Mouse (Mus musculus) CD4-positive, CD25-positive, alpha-beta regulatory T cell, adult 2 months (primary cell): ENCODE measurements around the gene Nubp1.
A peak's percentile ranks its signal among the peaks of the same experiment; 100 is the strongest.

Source experiments
- DNase-seq: peaks from one replicate; pipeline ENCODE4 v3.0.0-alpha.2; 2012; ENCODE audit warnings: low read depth, low spot score

Nubp1 gene

DNA sequence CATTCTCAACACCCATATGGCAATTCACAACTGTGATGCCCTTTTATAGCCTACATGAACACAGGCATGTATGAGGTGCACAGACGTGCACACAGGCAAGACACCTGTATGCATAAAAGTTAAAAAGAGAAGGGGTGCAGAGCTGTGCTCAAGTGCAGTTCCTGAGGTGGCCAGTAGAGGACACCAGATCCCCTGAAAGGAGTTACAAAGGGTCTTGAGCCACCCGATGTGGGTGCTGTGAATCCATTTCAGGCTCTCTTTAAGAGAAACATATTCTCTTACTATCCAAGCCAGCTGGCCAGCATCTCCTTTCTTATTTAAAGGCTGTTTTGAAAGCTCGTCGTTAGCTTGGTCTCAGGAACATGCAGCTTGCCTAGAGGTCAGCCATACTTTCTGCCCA is 5.1 kb downstream of the Nubp1 start:
- peak; percentile 51 for DNase-seq

DNA sequence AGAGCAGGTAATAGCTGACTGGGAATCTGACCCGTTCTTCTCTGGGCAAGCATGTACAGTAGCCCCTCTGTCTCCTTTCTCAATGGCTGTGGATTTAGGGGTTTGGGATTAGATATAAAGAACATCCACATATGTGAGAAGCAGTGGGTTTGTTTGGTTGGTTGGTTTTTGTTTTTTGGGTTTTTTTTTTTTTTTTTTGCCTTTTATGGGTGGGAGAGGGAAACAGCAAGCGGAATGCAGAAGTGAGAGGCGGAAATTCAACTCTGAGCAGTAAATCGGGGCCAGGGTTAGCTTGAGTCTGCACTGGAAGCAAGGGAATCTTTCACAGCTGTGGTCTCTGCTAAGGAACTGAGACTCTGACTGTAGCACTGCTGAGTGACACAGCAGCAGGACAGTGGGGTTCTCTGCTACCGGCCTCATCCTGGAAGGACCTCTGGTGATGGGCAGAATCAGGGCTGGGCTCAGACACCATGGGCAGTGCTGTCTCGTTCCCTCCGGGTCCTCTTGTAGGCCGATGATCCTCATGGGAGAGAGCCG is 6.0 kb downstream of the Nubp1 start:
- DNase-seq = no peak

DNA sequence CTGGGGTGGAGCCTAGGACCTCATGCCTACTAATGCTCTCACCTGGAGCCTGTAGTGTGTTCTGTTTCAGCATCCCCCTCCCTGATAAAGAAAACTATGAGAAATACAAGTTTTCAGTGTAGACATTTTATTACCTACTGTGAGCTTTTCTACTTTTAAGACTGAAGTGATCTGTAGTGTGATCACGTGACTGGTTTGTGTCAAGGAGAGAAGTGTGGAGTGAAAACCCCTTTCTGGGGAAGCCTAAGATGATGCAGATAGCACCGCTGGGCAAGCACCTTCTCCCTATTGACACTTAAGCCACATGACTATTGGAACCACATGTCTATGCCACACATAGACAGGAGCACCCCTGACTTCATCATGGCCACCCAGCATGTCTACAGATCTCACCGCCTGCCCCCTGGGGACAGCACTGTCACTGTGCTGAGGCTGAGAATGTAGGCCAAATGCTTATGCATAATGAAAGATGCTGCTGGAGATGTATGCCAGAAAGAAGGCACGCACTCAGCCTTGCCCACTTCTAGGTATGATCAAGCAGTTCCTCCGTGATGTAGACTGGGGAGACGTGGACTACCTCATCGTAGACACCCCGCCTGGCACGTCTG is 8.8 kb downstream of the Nubp1 start:
- DNase-seq = no peak

DNA sequence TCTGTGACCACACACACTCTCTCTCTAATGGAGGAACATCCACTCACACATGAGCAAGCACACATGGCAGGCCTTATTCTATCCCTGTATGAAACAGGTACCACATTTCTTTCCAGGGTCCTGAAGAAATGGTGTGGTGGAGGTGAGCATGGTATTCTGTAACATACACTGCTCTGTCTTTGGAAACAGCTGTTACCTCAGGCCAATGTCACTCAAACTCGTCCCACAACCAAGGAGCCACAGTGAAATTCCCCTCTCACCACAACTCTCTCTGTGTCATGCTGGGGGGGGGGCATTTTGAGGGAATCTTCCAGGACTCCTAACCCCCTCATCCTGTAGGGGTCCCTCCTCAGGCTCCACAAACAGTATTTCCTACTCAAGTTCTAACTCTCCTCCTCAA is 20.2 kb downstream of the Nubp1 start:
- DNase-seq = no peak

DNA sequence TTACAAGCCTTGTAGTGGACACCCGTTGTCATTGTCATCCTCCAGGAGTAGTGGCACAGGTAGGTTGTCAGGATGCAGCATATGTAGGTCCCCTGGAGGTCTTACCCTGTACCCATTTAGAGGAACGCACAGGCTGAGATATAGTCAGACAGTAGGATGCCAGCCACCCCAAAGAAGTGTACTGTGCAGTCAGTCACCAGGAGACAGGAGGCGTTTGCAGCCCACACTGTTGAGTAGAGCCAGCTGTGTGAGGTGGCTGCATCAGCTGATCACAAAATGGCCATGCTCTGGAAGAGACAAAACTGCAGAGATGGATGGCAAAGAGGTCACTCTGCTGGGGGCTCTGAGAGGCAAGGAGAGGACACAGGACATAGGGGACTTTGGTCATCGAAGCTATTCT is 20.6 kb downstream of the Nubp1 start:
- DNase-seq = no peak

DNA sequence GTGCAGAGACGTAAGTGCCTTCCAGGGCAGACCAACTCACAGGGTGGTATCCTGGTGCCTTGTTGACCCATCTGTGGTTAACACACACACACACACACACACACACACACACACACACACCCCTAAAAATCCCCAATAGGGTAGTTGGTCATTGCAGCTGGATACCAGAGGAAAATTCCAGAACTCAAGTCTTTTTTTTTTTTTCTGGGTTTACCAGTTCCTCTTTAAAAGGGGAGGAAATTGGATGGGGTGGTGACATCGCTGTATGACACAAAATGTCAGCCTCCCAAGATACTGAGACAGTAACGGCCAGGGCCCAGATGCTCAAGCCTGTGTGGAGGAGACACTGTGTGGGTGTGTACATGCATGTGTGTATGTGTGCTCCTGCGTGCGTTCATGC is 21.6 kb downstream of the Nubp1 start:
- no peak for DNase-seq

DNA sequence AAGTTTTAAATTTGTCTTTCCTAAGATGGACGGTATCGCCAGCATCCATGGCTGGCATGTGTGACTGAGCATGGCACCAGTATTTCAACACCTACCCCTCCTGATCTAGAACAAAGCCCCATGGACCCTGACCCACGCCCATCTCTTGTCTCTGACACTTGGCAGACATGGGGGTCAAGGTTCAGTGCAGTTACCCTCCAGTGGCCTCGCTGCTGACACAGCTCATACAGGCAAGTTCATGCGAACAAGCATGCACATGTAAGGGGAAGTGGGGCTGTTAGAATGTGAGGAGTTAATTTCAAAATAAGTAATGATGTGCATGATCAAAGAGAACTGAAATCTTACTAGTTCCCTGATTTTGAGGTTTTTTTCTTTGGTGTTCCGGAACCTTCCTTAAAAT is 24.4 kb downstream of the Nubp1 start:
- DNase-seq = no peak

DNA sequence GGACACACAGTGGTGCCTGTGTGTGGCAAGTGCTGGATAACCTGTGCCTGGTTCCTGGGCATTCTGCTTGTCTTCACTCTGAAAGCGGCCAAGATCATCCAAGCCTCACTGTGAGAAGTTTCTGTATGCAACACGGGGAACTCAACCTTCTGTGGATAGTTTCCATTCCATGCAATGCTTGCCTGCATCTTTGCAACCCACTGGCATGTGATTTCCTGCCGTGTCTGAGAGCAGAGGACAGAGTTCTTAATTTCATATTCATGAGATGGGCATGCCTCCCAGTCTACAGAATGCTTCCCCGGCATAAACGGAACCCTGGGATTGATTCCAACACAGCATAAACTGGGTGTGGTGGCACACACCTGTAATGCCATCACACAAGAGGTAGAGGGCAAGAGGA is 26.3 kb downstream of the Nubp1 start:
- no peak for DNase-seq

DNA sequence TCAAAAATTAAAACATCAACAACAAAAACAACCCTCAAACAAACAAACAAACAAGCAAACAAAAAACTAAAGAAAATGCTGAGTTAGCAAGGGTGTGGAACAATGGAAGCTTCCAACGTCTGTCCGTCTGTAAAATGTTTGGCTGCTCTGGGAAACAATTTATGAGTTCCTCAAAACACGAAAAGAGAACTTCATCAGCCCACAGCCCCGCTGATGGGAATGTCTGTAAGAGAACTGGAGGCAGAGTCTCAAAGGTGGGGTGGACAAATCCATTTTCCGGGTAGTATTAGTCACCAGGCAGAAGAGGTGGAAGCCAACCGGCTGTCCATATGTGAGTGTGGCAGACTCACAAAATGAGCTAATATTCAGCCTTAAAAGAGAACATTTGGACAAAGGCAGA is 29.6 kb downstream of the Nubp1 start:
- DNase-seq = no peak

DNA sequence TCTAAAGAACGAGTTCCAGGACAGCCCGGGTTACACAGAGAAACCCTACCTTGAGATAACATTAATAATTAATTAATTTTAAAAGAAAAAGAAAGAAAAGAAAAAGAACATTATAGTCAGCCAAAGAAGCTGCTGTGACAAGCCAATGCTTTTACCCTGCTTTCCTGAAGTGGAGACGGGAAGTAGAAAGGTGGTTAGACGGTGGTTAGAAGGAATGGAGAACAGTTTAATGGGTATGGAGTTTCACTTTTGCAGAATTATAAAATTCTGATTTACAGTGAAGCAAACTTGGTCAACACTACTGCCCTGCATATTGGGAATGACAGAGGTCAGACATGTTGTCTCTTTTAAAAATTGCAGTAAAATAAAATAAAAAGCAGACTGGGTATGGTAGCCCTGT is 30.0 kb downstream of the Nubp1 start:
- no peak for DNase-seq

DNA sequence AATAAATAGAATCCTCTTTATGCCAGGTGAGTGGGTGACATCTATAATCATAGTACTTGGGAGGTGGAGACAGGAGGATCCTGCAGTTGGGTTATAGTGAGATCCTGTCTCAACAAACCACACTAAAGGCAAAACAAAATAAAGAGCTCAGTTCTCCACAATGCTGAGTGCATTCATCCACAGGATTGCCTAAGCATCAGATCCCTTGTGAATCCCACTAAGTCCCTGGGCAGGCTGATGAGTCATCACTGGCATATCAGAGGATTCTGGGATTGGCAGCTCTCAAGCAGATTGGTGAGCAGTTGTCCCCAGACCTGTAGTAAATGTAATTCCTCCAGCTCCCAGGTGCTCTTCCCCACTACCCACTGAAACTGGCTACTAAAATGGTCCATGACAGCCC is 32.0 kb downstream of the Nubp1 start:
- no peak for DNase-seq

DNA sequence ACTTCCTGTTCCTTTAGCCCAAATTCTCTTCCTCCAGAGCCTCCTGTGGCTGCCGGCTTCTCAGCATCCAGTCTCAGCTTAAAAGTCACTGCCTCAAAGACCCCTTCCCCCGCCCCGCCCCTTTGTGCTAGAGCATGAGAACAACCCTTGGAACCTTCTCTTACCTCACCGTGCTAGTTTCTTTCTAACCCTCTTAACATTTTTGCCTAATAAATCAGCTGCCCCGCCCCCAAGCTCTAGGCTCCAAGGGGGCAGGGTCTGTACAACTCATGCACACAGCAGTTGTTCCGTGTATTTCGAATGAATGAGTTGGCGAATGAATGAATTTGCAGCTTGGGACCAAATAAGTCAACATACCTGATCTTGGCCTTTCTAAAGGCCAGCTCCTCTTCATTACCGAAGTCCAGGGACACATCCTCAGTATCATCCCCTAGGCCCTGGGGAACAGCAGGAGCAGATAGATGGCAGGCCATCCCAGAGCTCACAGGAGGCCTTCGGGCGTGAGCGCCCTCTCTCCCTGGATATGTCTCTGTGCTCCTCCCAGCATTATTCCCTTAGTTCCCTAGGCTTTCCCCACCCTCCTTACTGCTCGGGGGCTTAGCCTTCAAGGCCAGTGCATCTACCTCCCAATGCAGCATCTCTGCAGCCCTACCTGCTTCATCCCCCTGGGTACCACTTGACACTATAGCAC is 35.0 kb downstream of the Nubp1 start:
- no peak for DNase-seq

DNA sequence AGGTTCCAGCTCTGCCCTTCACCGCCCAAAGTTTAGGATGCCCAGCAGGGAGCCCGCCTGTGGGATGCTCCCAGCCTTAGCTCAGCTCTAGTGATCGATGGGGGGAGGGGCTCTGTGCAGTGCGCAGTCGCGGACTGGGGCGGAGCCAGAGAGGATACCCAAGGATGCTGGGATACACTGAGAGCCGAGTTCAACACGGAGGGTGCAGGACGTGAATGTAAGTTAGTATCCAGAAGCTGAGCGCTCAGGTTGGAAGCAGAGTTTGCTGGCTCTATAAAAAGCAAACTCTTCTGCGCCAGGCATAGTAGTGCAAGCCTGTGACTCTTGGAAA is 35.5 kb downstream of the Nubp1 start, which contains the start of gene Tvp23a:
Tvp23a (minus strand) TSS at position 99 of the 331 bp plus-strand sequence.
- no peak for DNase-seq

DNA sequence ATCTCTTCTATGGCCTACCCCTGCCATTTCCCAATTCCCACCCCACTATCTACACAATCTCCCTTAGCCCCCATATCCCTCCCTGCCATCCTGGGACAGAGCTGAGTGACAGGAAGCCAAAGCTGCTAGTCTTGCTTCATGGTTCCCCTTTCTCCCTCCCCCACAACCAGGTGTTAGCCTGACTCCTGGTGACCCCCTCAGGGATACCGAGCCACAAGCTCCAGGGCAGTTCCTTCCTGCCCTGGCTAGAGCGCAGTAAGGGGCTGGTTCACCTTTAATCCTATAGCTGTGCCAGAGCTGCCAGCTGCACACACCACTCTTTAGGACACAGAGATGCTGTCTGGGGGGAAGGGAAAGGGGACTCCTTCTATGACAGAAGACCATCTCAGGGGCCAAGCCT is 36.0 kb downstream of the Nubp1 start:
- DNase-seq = no peak

DNA sequence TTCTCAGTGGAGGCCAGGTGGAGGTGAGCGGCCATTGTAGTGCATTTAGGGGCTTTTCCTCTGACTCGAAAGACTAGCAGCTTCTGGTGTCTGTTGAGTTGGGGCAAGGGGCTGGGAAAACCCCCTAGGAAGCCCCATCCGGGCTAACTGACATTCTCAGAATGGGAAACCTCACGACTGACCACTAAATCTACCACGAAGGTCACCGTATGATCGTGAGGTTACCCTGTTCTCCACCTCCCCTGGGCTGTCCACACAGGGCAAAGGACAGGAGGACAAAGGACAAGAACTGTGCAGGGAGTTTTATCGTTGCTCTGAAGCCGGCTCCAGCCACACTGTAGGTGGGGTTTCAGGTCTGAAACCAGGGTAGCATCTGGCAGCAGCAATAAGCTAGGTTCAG is 37.2 kb downstream of the Nubp1 start:
- no peak for DNase-seq

DNA sequence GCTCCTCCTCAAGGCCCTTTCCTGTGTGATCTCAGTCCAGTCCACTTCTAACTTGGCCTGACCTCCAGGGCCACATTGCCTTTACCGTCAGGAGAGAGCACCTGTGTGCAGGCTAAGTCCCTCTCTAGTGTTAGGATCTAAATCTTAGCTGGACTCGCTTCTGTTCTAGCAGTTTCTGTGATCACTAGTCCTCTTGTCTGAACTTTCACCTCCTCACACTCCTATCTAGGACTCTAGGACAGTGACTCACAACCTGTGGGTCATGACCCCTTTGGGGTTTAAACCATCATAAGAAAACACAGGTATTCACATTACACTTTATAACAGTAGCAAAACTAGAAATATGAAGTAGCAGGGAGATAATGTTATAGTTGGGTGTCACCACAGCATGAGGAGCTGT is 40.2 kb downstream of the Nubp1 start:
- DNase-seq = no peak

DNA sequence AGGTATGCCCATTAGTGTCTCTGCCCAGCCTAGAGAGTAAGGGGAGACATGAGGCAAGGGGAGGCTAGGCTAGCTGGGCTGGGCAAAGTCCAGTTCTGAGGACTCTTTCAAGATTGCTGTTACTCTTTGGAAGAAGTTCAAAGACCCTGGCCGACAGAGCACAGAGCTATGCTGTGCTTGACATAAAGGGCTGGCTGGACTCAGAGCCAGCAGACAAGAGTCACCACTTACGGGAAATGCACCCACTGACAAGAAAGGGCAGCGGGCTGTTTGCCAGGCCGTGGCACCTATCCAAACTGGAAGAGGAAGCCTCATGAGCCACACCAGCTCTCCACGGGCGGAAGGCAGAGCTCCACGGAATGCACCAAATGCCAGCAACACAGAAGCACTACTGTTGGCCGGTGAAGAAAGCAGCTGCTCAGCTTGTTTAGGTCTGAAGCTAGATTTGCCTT is 40.7 kb downstream of the Nubp1 start:
- DNase-seq = no peak

DNA sequence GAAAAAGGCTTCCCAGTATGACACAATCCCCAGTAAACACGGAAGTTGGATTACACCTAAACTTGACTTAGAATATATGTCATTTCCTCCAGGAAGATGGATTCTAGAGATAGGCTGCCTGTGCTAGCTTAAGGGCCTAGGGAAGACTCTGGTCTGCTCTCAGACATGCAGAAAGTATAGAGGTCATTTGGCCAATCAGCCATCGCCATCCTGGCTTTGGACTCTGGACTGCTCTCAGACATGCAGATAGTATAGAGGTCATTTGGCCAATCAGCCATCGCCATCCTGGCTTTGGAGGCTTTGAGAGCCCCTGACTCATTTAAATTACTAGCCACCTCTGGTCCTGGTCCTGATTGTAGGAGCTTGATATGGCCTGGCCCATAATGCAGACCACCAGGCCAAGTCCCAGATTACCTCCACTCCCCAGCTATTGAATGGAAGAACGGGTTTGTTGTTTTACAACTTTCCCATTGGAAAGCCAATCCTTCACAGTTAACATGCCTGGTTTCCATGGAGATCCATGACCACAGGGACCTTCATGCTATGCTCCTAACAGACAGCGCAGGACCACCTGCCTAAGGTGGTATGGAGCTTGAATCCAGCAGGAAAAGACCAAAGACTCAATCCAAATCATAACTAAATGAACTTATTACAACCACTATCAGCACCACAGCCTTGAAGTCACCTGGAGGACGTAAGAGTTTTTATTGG is 42.3 kb downstream of the Nubp1 start:
- DNase-seq = no peak

DNA sequence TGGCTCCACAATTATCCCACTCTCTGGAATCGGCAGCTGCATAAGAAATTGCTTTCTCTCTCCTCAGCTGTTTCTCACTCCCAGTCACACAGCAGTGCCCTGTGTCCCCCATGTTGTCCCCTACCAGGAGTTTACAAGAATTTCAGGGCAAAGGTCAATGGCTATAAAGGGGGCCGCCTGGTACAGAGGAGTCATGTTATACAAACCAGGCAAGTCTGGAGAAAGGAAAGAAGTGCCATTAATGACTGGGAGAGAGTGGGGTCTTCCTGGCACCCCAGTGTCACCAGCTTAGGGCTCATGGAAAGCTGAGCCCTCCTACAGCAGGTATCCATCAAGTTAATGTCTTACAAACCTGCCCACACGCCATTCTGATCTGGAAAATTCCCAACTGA is 42.8 kb downstream of the Nubp1 start:
- no peak for DNase-seq

DNA sequence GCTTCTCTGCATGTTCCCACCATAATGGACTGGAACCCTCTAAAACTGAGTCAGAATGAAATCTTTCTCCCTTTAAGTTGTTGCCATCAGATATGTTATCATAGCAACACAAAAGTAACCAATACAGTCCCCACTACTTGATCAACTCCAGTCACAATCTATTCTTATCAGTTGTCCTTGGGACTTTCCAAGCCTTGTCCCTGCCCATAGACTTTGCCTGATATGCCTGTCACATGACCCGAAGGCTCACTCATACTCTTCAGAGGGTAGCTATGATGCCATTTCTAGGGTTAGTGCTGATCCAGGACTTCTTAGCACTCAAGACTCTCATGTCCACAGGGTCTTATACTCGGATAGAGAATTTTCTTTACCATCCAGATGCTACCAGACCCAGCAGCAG is 48.4 kb downstream of the Nubp1 start:
- no peak for DNase-seq

DNA sequence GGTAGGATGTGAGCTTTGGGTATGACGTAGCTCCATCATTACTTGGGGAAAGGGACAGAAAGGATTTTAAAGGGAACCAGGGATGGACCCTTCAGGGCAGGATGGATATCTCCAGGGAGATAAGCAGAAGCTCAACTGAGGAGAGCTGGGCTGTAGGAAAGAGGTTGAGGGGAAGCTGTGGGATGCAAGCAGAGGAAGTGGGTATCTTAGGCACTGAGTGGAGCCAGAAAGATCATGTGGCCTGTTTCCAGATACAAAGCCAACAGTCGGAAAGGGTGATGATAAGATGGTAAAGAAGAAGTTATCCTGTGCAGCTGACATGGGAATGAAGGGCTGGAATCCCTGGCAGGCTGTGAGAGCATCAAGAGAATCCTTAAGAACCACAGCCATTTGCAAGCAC is 49.4 kb downstream of the Nubp1 start:
- DNase-seq = no peak

DNA sequence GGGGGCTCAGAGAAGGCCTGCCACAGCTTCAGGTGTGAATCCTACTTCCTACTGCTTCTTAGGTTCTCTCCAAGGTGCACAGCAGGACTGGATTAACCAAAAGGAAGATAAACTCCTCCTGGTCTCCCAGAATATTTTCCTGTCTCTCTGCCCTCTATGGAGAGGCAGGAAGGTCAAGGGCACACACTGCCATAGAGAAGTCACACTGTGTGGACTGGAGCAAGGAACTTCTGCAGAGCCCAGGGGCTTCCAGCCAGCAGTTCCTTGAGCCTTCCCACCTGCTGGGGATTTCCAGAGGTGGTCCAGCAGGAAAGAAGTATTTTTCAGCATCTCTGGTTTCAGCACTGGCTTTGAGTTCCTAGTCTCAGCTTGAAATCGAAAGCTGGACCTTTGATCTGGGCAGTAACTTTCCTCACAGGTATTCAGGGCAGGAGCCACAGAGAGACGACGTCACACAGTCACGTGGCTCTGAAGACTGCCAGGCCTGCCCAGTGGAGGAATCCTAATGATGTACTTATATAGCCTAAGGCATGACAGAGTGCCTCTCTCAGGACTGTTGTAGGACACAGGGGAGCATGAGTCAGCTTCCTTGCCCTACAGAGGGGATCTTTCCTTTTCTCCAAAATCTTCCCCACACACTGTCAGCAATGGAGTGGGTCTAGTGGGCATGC is 53.4 kb downstream of the Nubp1 start:
- no peak for DNase-seq
